Mouse (Mus musculus): ENCODE data around the gene Cox6a1. TPM values are rescaled to one million over a fixed set of nuclear protein-coding genes. Genes with fewer than 3 reads are reported as not detected.
"Not testable (repeated sequence)": the region's sequence is repeated elsewhere in the genome, so short reads cannot be mapped to it uniquely, and the experiment has no call there.

Gene Cox6a1
- polyA plus RNA-seq, 1 experiment from 2014 or later = 927 TPM

DNA sequence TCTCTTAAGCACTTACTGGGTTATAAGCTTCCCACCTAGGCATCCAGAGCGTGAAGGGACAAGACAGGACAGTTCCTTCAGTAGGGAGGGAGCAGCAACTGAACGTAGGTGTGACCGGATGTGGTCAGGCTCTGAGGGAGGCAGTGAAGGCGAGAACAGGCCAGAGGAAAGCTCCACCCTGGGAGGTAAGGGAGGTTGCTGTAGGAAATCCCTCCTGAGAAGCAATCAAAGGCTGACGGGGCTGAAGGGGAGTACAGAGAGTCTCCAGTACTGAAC, 35.2 kb downstream of the Cox6a1 start:
- Histone ChIP-seq H3K4me3 (replicated peaks; ENCODE audit: low read length) (no peak overlapping the region), H3K4me1 (ENCODE audit: control insufficient read depth, insufficient read depth, low read length) (peaks cover 32% of the 10 kb centered on the region), H3K36me3 (ENCODE audit: control insufficient read depth, insufficient read depth, low read length) (no peaks in the 10 kb centered on the region), H3K27ac (ENCODE audit: low read length) (peak overlapping the region; percentile 67), H3K4me2 (ENCODE audit: low read depth, low read length) (no peak overlapping the region), H3K27me3 (ENCODE audit: control insufficient read depth, insufficient read depth, low read length) (no peaks in the 10 kb centered on the region), H3K9me3 (replicated peaks; ENCODE audit: control insufficient read depth, low read length) (no peaks in the 10 kb centered on the region), H3K9ac (ENCODE audit: low read length) (no peak overlapping the region)
- 38% methylated on average over 5 of the region's 5 CpGs for WGBS
- ATAC-seq (ENCODE audit: insufficient read depth, low FRiP score) = no peak

DNA sequence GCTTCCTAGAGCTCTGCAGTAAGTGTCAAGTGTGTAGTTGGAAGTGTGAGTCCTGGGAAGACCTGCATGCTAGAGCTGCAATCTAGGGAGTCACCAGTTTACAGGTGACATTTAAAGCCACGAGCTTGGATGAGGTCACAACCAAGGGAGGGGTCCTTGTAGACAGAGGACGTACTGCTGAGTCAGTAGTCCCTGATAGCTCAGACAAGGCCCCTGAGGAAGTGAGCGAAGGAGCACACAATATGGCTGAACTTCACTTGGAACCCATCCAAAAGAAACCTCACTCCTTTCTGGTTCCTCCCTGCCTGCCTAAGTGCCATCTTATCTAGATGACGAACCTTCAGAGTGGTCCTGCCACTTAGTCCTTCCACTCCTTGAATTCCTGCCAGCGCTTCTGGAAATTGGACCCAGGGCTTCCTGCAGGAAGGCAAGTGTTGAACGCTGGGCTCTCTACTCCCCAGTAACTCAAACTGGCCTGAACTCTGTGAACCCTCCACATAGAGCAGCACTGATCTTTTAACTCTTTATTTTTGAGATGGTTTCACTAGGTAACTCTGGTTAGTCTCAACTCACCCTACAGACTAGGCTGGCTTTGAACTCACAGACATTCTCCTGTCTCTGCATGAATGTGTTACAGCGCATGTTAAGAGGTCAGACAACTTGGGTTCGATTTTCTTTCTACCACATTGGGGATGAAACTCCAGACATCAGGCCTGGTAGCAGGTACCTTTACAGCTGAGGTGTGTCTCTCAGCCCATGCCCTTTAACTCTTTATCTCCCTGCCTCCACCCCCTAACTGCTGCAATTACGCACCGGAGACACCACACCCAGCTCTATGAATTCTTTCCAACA, 35.7 kb downstream of the Cox6a1 start:
- Histone ChIP-seq H3K4me3 (replicated peaks; ENCODE audit: low read length) (no peak overlapping the region), H3K27ac (ENCODE audit: low read length) (peak overlapping the region; percentile 67), H3K36me3 (ENCODE audit: control insufficient read depth, insufficient read depth, low read length) (no peaks in the 10 kb centered on the region), H3K27me3 (ENCODE audit: control insufficient read depth, insufficient read depth, low read length) (no peaks in the 10 kb centered on the region), H3K4me2 (ENCODE audit: low read depth, low read length) (no peak overlapping the region), H3K9me3 (replicated peaks; ENCODE audit: control insufficient read depth, low read length) (no peaks in the 10 kb centered on the region), H3K9ac (ENCODE audit: low read length) (no peak overlapping the region), H3K4me1 (ENCODE audit: control insufficient read depth, insufficient read depth, low read length) (peaks cover 27% of the 10 kb centered on the region)
- 56% methylated on average over 10 of the region's 10 CpGs for WGBS
- peak; percentile 30; the same call in 1 of the 2 replicates for ATAC-seq (ENCODE audit: insufficient read depth, low FRiP score)

DNA sequence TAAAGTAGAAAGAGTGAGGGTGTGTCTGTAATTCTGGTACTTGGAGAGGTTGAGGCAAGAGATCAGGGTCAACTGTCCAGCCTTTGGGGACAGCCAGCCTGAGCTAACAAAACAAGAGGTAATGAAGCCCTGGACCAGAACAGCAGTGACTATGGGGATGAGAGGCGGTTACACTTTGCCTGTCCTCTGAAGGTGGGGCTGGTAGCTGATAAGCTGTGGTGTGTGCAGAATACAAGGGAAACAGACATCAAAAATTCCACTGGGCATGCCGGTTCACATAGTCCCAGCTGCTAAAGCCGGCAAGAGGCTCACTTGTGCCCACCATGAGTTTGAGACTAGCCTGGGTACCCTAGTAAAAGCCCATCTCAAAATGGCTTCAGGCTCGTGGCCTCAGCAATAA, 36.4 kb downstream of the Cox6a1 start:
- no peak overlapping the region for H3K4me2 ChIP-seq (ENCODE audit: low read depth, low read length)
- ATAC-seq (ENCODE audit: insufficient read depth, low FRiP score) = no peak
- H3K9me3 ChIP-seq (replicated peaks; ENCODE audit: control insufficient read depth, low read length) = no peaks in the 10 kb centered on the region
- WGBS = 71% methylated on average over 4 of the region's 4 CpGs
- H3K27ac ChIP-seq (ENCODE audit: low read length) = 0 out of 2 replicates have a peak overlapping the region, but pooled peaks have one; percentile 67
- no peak overlapping the region for H3K9ac ChIP-seq (ENCODE audit: low read length)
- no peaks in the 10 kb centered on the region for H3K36me3 ChIP-seq (ENCODE audit: control insufficient read depth, insufficient read depth, low read length)
- H3K4me1 ChIP-seq (ENCODE audit: control insufficient read depth, insufficient read depth, low read length) = peaks cover 20% of the 10 kb centered on the region
- no peaks in the 10 kb centered on the region for H3K27me3 ChIP-seq (ENCODE audit: control insufficient read depth, insufficient read depth, low read length)
- H3K4me3 ChIP-seq (replicated peaks; ENCODE audit: low read length) = no peak overlapping the region

DNA sequence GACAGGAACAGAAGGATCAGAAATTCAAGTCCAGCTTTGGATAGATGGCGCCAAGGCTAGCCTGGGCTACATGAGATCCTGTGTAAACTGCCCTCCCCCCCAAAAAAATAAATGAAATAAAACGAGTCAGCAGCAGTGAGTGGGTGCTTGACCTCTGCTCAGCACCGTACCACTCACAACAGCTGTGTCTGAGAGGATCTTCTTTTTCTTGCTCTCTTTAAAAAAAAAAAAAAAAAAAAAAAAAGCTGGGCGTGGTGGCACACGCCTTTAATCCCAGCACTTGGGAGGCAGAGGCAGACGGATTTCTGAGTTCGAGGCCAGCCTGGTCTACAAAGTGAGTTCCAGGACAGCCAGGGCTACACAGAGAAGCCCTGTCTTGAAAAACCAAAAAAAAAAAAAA, 46.6 kb downstream of the Cox6a1 start:
- H3K27ac ChIP-seq (ENCODE audit: low read length); H3K4me2 ChIP-seq (ENCODE audit: low read depth, low read length); H3K9me3 ChIP-seq (replicated peaks; ENCODE audit: control insufficient read depth, low read length); H3K9ac ChIP-seq (ENCODE audit: low read length); H3K4me3 ChIP-seq (replicated peaks; ENCODE audit: low read length); ATAC-seq (ENCODE audit: insufficient read depth, low FRiP score); H3K27me3 ChIP-seq (ENCODE audit: control insufficient read depth, insufficient read depth, low read length): not testable (repeated sequence)
- Histone ChIP-seq H3K4me1 (ENCODE audit: control insufficient read depth, insufficient read depth, low read length) (peaks cover 23% of the 10 kb centered on the region), H3K36me3 (ENCODE audit: control insufficient read depth, insufficient read depth, low read length) (peaks cover 10% of the 10 kb centered on the region)
- 70% methylated on average over 3 of the region's 7 CpGs for WGBS

DNA sequence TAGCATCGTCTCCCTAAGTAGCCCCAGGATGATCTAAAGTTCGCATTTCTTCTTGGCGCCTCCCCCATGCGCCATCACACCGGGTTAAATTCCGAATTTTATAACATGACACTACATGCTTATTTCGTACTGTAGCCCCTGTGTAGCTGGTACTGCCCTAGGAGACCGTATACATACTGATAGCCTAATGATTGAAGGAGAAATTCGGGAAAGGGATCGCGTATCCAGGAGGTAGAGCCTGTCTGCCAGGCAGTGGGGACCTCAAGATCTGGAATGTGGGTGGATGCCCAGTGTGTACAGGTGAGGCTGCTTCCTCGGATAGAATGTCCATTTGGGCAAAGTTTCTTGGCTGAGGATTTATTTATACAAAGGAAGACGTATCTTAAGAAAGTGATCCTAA, 47.2 kb downstream of the Cox6a1 start:
- peaks cover 25% of the 10 kb centered on the region for H3K4me1 ChIP-seq (ENCODE audit: control insufficient read depth, insufficient read depth, low read length)
- peak overlapping the region; percentile 94 for H3K4me3 ChIP-seq (replicated peaks; ENCODE audit: low read length)
- peak overlapping the region; percentile 81 for H3K4me2 ChIP-seq (ENCODE audit: low read depth, low read length)
- peak overlapping the region; percentile 71 for H3K27ac ChIP-seq (ENCODE audit: low read length)
- ATAC-seq (ENCODE audit: insufficient read depth, low FRiP score) = no peak
- WGBS = 17% methylated on average over 13 of the region's 13 CpGs
- H3K9me3 ChIP-seq (replicated peaks; ENCODE audit: control insufficient read depth, low read length) = no peaks in the 10 kb centered on the region
- peaks cover 10% of the 10 kb centered on the region for H3K36me3 ChIP-seq (ENCODE audit: control insufficient read depth, insufficient read depth, low read length)
- H3K9ac ChIP-seq (ENCODE audit: low read length) = peak overlapping the region; percentile 74
- no peaks in the 10 kb centered on the region for H3K27me3 ChIP-seq (ENCODE audit: control insufficient read depth, insufficient read depth, low read length)

DNA sequence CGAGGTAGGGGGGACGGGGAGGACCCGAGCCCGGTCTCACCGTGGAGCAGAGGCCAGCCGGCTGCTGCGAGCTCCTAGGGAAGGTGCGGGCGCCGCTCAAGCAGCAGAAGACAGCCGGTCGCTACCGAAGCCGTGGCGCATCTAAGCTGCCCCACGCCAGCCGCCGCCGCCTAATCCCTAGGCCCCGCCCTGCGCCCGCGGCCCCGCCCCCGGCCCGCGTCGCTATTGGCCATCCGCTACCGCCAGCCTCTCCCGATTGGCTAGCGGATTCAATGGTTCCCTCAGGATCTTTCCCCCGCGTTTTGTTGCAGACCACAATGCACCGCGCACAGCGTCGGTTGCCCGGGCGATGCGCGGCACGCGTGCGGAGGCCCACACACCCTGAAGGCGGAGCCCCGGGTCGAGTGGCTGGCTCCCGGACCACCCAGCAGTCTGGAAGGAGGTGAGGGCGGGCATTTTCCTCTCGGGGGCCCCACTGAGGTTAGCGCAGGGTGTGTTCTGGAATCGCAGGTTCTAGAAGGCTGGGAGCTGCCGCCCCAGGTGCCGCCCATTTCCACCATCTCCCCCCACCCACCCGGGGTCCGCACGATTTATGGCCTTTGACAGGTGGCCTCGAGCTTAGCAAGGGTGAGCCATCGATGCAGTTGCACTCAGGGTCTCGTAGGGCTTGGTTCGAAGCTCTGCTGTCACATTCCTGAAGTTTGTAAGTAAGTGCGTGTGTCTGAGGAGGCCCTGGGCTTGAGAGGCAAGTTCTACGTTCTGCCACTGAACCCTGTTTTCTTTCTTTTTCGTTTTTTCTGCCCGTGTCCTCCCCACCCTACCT, 47.8 kb downstream of the Cox6a1 start, which contains the start of gene Dynll1:
Gene Dynll1, minus strand, starts transcription at position 208 of the 823 bp plus-strand sequence.
- H3K9ac ChIP-seq (ENCODE audit: low read length) = peak within 1 kb of the TSS; percentile 93
- peak within 1 kb of the TSS; percentile 94 for H3K4me3 ChIP-seq (replicated peaks; ENCODE audit: low read length)
- H3K9me3 ChIP-seq (replicated peaks; ENCODE audit: control insufficient read depth, low read length) = no peaks in the 10 kb centered on the region
- ATAC-seq (ENCODE audit: insufficient read depth, low FRiP score) = peak; percentile 97
- H3K27ac ChIP-seq (ENCODE audit: low read length) = peak within 1 kb of the TSS; percentile 96
- peak within 1 kb of the TSS; percentile 86 for H3K4me2 ChIP-seq (ENCODE audit: low read depth, low read length)
- peaks cover 28% of the 10 kb centered on the region for H3K4me1 ChIP-seq (ENCODE audit: control insufficient read depth, insufficient read depth, low read length)
- H3K27me3 ChIP-seq (ENCODE audit: control insufficient read depth, insufficient read depth, low read length) = no peaks in the 10 kb centered on the region
- WGBS = under 1% methylated on average over 61 of the region's 66 CpGs
- H3K36me3 ChIP-seq (ENCODE audit: control insufficient read depth, insufficient read depth, low read length) = peaks cover 14% of the 10 kb centered on the region

DNA sequence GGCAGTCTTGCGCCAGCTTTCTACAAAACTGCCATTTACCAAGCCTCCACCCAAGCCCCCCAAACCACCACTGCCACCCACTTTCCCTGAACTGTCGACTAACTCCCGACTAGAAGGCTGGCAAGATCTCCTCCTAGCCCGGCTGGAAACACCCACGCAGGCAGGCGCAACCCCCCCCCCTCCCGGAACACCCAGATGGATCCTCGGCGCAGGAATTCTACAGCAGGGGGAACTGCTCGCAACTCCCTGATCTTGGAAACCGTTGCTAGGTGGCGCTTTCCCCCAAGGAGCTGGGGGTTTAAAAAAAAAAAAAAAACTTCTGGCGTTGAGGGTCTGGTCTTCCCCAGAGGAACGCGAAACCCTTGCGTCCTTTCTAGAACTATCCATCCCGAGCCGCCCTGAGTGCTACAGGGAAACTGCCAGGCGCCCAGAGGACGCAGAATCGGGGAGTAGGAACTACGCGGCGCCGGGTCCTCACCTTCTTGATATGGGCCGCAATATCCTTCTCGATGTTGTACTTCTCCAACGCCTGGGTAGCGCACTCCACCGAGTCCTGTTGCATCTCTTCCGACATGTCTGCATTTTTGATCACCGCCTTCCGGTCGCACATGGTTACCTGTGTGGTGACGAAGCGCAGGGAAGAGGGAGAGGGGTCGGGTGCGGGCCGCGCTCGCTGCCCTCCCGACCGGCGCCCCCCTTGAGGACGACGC, 48.6 kb downstream of the Cox6a1 start:
- H3K9ac ChIP-seq (ENCODE audit: low read length) = peak overlapping the region; percentile 93
- H3K36me3 ChIP-seq (ENCODE audit: control insufficient read depth, insufficient read depth, low read length) = peaks cover 16% of the 10 kb centered on the region
- H3K4me1 ChIP-seq (ENCODE audit: control insufficient read depth, insufficient read depth, low read length) = peaks cover 32% of the 10 kb centered on the region
- H3K27me3 ChIP-seq (ENCODE audit: control insufficient read depth, insufficient read depth, low read length) = no peaks in the 10 kb centered on the region
- no peak; the same call in 1 of the 2 replicates for ATAC-seq (ENCODE audit: insufficient read depth, low FRiP score)
- H3K4me2 ChIP-seq (ENCODE audit: low read depth, low read length) = peak overlapping the region; percentile 86
- no peaks in the 10 kb centered on the region for H3K9me3 ChIP-seq (replicated peaks; ENCODE audit: control insufficient read depth, low read length)
- peak overlapping the region; percentile 96 for H3K27ac ChIP-seq (ENCODE audit: low read length)
- WGBS = under 1% methylated on average over 46 of the region's 46 CpGs
- H3K4me3 ChIP-seq (replicated peaks; ENCODE audit: low read length) = peak overlapping the region; percentile 94

DNA sequence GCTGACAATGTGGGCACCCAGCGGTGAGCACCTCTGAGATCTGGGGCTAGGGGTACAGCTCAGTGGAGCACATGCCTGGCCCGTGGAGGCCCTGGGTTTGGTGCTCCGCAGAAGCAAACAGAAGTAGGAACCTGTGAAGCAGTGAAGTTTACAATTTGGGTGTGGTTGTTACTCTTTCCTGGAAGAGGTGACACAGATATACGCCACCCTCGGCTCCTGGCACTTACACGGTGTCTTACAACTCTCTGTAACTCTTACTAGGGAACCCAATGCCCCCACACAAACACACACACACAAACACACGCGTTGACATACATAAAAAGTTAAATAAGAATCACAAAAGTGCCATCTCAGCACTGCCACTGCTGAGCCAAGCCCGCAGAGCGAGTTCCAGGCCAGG, 52.4 kb downstream of the Cox6a1 start:
- WGBS = 62% methylated on average over 10 of the region's 10 CpGs
- peak overlapping the region; percentile 70 for H3K27ac ChIP-seq (ENCODE audit: low read length)
- peaks cover 18% of the 10 kb centered on the region for H3K36me3 ChIP-seq (ENCODE audit: control insufficient read depth, insufficient read depth, low read length)

More for the DNA sequence above, 52.4 kb downstream of the Cox6a1 start:
- no peak for ATAC-seq (ENCODE audit: insufficient read depth, low FRiP score)
- Histone ChIP-seq H3K4me1 (ENCODE audit: control insufficient read depth, insufficient read depth, low read length) (peaks cover 27% of the 10 kb centered on the region), H3K9me3 (replicated peaks; ENCODE audit: control insufficient read depth, low read length) (no peaks in the 10 kb centered on the region), H3K4me3 (replicated peaks; ENCODE audit: low read length) (no peak overlapping the region), H3K4me2 (ENCODE audit: low read depth, low read length) (no peak overlapping the region), H3K9ac (ENCODE audit: low read length) (no peak overlapping the region), H3K27me3 (ENCODE audit: control insufficient read depth, insufficient read depth, low read length) (no peaks in the 10 kb centered on the region)
